Mouse (Mus musculus): ENCODE results near the gene Slc41a3. TPM values are rescaled to one million over a fixed set of nuclear protein-coding genes. Genes with fewer than 3 reads are reported as not detected.

The Slc41a3 gene
- polyA plus RNA-seq (2016; fragmentation: Nextera tagmentation; extraction: Ambion mirVana): 39.7 and 42.4 TPM in 2 replicates

DNA sequence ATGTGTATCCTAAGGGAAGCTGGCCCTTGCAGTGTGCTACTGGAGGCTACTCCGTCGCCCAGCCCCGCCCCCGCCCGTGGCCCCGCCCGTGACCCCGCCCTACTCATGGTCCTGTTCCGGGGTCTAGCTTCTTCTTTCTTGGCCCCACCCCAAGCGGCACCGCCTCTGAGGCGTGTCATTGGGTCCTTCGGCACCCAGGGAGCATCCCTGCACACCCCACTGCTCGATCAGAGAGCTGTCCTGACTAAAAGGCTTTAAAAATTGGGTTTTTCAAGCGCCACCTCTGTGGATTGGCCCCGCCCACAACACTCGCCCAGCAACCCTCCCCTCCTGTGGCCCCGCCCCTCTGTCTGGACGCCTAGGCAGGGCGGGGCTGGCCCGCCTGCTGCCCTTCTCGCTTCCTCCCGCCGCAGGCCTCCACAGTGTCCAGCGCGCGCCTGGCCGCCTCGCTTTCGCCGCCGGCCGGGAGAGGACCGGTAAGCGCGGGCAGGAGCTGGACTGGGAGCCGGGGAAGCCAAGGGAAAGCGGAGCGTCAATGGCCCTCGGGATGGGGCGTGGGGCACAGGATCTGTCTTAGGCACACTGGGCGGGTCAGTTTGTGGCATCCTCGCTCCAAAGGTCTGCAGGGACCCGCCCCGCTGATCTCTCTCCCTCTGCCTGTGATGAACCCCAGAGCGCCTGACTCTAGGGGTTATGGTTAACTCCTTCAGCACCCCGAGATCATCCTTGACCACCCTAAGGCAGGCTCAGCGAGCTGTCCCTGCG lies at the start of gene Slc41a3:
TSS of gene Slc41a3 (plus strand) at position 193 of the 765 bp plus-strand sequence.
- Histone ChIP-seq H3K9ac (peak within 1 kb of the TSS; percentile 74), H3K36me3 (no peaks in the 10 kb centered on the region), H3K27ac (peak within 1 kb of the TSS; percentile 87), H3K27me3 (replicated peaks) (no peaks in the 10 kb centered on the region), H3K4me3 (peak within 1 kb of the TSS; percentile 74), H3K9me3 (replicated peaks) (no peaks in the 10 kb centered on the region), H3K4me1 (peaks cover 73% of the 10 kb centered on the region), H3K4me2 (peak within 1 kb of the TSS; percentile 91)
- peak; percentile 86 for ATAC-seq
- WGBS (ENCODE audit: insufficient replicate concordance): 1% methylated on average over 44 of the region's 49 CpGs

- no peak overlapping the region for H3K4me2 ChIP-seq
- WGBS (ENCODE audit: insufficient replicate concordance): 51% methylated on average over 2 of the region's 2 CpGs
- no peak overlapping the region for H3K9ac ChIP-seq
- no peaks in the 10 kb centered on the region for H3K27me3 ChIP-seq (replicated peaks)
- H3K9me3 ChIP-seq (replicated peaks): no peaks in the 10 kb centered on the region
- no peak overlapping the region for H3K27ac ChIP-seq
- ATAC-seq: no peak
- H3K36me3 ChIP-seq: no peaks in the 10 kb centered on the region
- 0 out of 2 replicates have a peak, but pooled peaks cover 7% of the 10 kb centered on the region for H3K4me1 ChIP-seq
- no peak overlapping the region for H3K4me3 ChIP-seq
Measured at GRCm38 (mm10) chr6:90556534-90557058, 47.9 kb upstream of the Slc41a3 start.

DNA sequence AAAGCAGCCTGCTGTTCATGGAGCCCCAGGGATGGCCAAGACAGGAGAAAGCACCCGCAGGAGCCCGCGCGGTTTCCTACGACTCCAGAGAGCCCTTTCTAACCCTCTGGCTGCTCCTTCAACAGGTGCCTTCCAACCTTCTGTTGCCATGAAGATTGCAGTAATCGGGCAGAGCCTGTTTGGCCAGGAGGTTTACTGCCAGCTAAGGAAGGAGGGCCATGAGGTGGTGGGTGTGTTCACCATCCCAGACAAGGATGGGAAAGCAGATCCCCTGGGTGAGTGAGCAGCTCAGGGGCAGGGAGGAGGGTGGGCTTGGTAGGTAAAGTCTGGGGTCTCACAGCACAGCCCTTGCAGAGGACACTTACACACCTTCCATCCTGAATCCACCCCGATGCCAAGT lies 47.4 kb upstream of the Slc41a3 start:
- H3K9ac ChIP-seq: no peak overlapping the region
- ATAC-seq: no peak
- H3K27me3 ChIP-seq (replicated peaks): no peaks in the 10 kb centered on the region
- H3K4me2 ChIP-seq: no peak overlapping the region
- H3K36me3 ChIP-seq: no peaks in the 10 kb centered on the region
- no peak overlapping the region for H3K27ac ChIP-seq
- 79% methylated on average over 7 of the region's 7 CpGs for WGBS (ENCODE audit: insufficient replicate concordance)
- 0 out of 2 replicates have a peak, but pooled peaks cover 6% of the 10 kb centered on the region for H3K4me1 ChIP-seq
- no peak overlapping the region for H3K4me3 ChIP-seq
- H3K9me3 ChIP-seq (replicated peaks): no peaks in the 10 kb centered on the region

GRCm38 (mm10) chr6:90557829-90558693 lies 46.5 kb upstream of the Slc41a3 start:
- Histone ChIP-seq H3K4me2 (no peak overlapping the region), H3K9ac (no peak overlapping the region), H3K9me3 (replicated peaks) (no peaks in the 10 kb centered on the region), H3K4me3 (no peak overlapping the region), H3K36me3 (no peaks in the 10 kb centered on the region), H3K4me1 (0 out of 2 replicates have a peak, but pooled peaks cover 6% of the 10 kb centered on the region), H3K27me3 (replicated peaks) (no peaks in the 10 kb centered on the region), H3K27ac (no peak overlapping the region)
- no peak; the same call in 1 of the 2 replicates for ATAC-seq
- WGBS (ENCODE audit: insufficient replicate concordance): 59% methylated on average over 6 of the region's 6 CpGs

- no peak overlapping the region for H3K9ac ChIP-seq
- H3K36me3 ChIP-seq: no peaks in the 10 kb centered on the region
- WGBS (ENCODE audit: insufficient replicate concordance): 22% methylated on average over 3 of the region's 3 CpGs
- no peak overlapping the region for H3K4me3 ChIP-seq
- 0 out of 2 replicates have a peak, but pooled peaks cover 6% of the 10 kb centered on the region for H3K4me1 ChIP-seq
- no peaks in the 10 kb centered on the region for H3K27me3 ChIP-seq (replicated peaks)
- ATAC-seq: no peak
- H3K27ac ChIP-seq: no peak overlapping the region
- H3K9me3 ChIP-seq (replicated peaks): no peaks in the 10 kb centered on the region
- no peak overlapping the region for H3K4me2 ChIP-seq
Measured at GRCm38 (mm10) chr6:90560390-90561058, 44.0 kb upstream of the Slc41a3 start.

- no peaks in the 10 kb centered on the region for H3K9me3 ChIP-seq (replicated peaks)
- no peak overlapping the region for H3K4me3 ChIP-seq
- no peaks in the 10 kb centered on the region for H3K27me3 ChIP-seq (replicated peaks)
- H3K9ac ChIP-seq: no peak overlapping the region
- 42% methylated on average over 2 of the region's 2 CpGs for WGBS (ENCODE audit: insufficient replicate concordance)
- no peak overlapping the region for H3K4me2 ChIP-seq
- no peak for ATAC-seq
- no peaks in the 10 kb centered on the region for H3K36me3 ChIP-seq
- 0 out of 2 replicates have a peak, but pooled peaks cover 6% of the 10 kb centered on the region for H3K4me1 ChIP-seq
- H3K27ac ChIP-seq: no peak overlapping the region
Measured at GRCm38 (mm10) chr6:90561234-90561781, 43.2 kb upstream of the Slc41a3 start.

DNA sequence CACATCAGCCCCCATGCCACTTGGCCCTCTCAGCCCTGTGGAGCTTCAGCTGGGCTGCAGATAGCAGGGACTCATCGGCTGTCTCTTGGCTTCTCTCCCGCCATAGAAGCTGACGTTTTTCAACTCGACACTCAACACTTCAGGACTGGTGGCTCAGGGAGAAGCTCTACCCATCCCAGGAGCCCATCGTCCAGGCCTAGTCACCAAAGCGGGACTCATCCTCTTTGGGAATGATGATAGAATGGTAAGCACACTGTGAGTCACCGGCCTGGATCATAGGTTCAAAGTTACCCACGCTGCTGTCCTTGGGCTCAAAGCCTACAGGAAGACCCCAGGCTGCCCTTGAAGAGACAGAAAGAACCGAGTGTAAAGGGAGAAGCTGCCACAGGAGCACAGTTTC lies 40.3 kb upstream of the Slc41a3 start:
- WGBS (ENCODE audit: insufficient replicate concordance): 61% methylated on average over 9 of the region's 9 CpGs
- H3K27me3 ChIP-seq (replicated peaks): 0 out of 2 replicates have a peak, but pooled peaks cover 3% of the 10 kb centered on the region
- no peak overlapping the region for H3K4me3 ChIP-seq
- no peak overlapping the region for H3K9ac ChIP-seq
- H3K9me3 ChIP-seq (replicated peaks): no peaks in the 10 kb centered on the region
- H3K36me3 ChIP-seq: no peaks in the 10 kb centered on the region
- H3K4me2 ChIP-seq: no peak overlapping the region
- 0 out of 2 replicates have a peak, but pooled peaks cover 6% of the 10 kb centered on the region for H3K4me1 ChIP-seq
- ATAC-seq: no peak
- no peak overlapping the region for H3K27ac ChIP-seq

- H3K4me2 ChIP-seq: no peak overlapping the region
- H3K27ac ChIP-seq: no peak overlapping the region
- 0 out of 2 replicates have a peak, but pooled peaks cover 6% of the 10 kb centered on the region for H3K4me1 ChIP-seq
- WGBS (ENCODE audit: insufficient replicate concordance): 55% methylated on average over 13 of the region's 13 CpGs
- no peaks in the 10 kb centered on the region for H3K36me3 ChIP-seq
- H3K9me3 ChIP-seq (replicated peaks): no peaks in the 10 kb centered on the region
- no peak overlapping the region for H3K9ac ChIP-seq
- 0 out of 2 replicates have a peak, but pooled peaks cover 3% of the 10 kb centered on the region for H3K27me3 ChIP-seq (replicated peaks)
- no peak overlapping the region for H3K4me3 ChIP-seq
- ATAC-seq: no peak
Measured at GRCm38 (mm10) chr6:90565357-90566215, 38.9 kb upstream of the Slc41a3 start.

- no peak overlapping the region for H3K4me2 ChIP-seq
- ATAC-seq: no peak
- H3K9me3 ChIP-seq (replicated peaks): no peaks in the 10 kb centered on the region
- no peaks in the 10 kb centered on the region for H3K36me3 ChIP-seq
- WGBS (ENCODE audit: insufficient replicate concordance): 70% methylated on average over 3 of the region's 3 CpGs
- H3K27me3 ChIP-seq (replicated peaks): 0 out of 2 replicates have a peak, but pooled peaks cover 3% of the 10 kb centered on the region
- no peaks in the 10 kb centered on the region for H3K4me1 ChIP-seq
- no peak overlapping the region for H3K9ac ChIP-seq
- H3K27ac ChIP-seq: no peak overlapping the region
- H3K4me3 ChIP-seq: no peak overlapping the region
Measured at GRCm38 (mm10) chr6:90567486-90567885, 37.0 kb upstream of the Slc41a3 start.

DNA sequence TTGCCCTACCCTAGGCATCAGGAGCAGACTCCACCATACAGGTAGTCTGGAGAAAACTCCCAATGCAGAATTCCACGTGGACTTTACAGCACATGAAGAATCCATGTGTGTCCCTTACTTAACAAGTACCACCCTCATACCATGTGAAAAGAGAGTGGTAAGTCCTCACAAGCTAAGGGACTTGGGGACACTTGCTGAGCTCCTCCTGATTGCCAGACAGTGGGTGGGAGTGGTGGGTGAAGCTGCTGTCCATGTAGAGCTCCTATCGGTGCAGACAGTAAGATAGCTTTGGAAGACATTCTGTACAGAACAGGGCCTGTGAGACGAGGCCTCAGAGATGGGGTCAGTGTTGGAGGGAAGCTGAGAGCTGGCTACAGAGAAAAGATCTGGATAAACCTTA lies 36.6 kb upstream of the Slc41a3 start:
- H3K27ac ChIP-seq: no peak overlapping the region
- 0 out of 2 replicates have a peak, but pooled peaks cover 3% of the 10 kb centered on the region for H3K27me3 ChIP-seq (replicated peaks)
- no peak overlapping the region for H3K4me3 ChIP-seq
- H3K9ac ChIP-seq: no peak overlapping the region
- no peak for ATAC-seq
- H3K4me2 ChIP-seq: no peak overlapping the region
- no peaks in the 10 kb centered on the region for H3K36me3 ChIP-seq
- H3K9me3 ChIP-seq (replicated peaks): no peaks in the 10 kb centered on the region
- no peaks in the 10 kb centered on the region for H3K4me1 ChIP-seq
- WGBS (ENCODE audit: insufficient replicate concordance): 52% methylated on average over 3 of the region's 3 CpGs

Data from liver, embryonic 12.5 days (tissue).